Mouse (Mus musculus) heart, postnatal 0 days (tissue): ENCODE measurements around the gene Tulp4. TPM values are rescaled to one million over a fixed set of nuclear protein-coding genes. Genes with fewer than 3 reads are reported as not detected.

ENCODE experiments used
- ATAC-seq: fragments of 200-750 bp; cut with Nextera tagmentation; 2 replicates; pipeline ENCODE4 v1.8.0; 2017; ENCODE audit warnings: low read depth, moderate number of reproducible peaks, moderate library complexity; ENCODE audit not compliant: insufficient read depth
- DNase-seq: peaks from one replicate; pipeline ENCODE4 v3.0.0-alpha.2; 2016; ENCODE audit warnings: low spot score
- H3K27ac ChIP-seq: fragments of 300-500 bp; sonication (generic); 2 replicates; pipeline ENCODE4 v1.5.1; 2014; ENCODE audit warnings: low read depth, mild to moderate bottlenecking
- H3K27me3 ChIP-seq: fragments of 300-500 bp; sonication (generic); 2 replicates; pipeline ENCODE4 v1.6.1; 2014; ENCODE audit warnings: low read length, mixed read lengths; ENCODE audit not compliant: control insufficient read depth, insufficient read depth
- H3K36me3 ChIP-seq: fragments of 300-500 bp; sonication (generic); replicated peaks from 2 replicates; pipeline ENCODE4 v1.6.1; 2014; ENCODE audit warnings: low read length, mixed read lengths; ENCODE audit not compliant: control insufficient read depth, insufficient read depth
- H3K4me1 ChIP-seq: fragments of 300-500 bp; sonication (generic); 2 replicates; pipeline ENCODE4 v1.6.1; 2014; ENCODE audit warnings: antibody characterized with exemption; ENCODE audit not compliant: control insufficient read depth, insufficient read depth
- H3K4me2 ChIP-seq: fragments of 300-500 bp; sonication (generic); 2 replicates; pipeline ENCODE4 v1.6.1; 2014; ENCODE audit warnings: low read depth, mild to moderate bottlenecking, low read length, moderate library complexity
- H3K4me3 ChIP-seq: fragments of 300-500 bp; sonication (generic); 2 replicates; pipeline ENCODE4 v1.5.1; 2014; ENCODE audit warnings: low read depth, low read length
- H3K9ac ChIP-seq: fragments of 300-500 bp; sonication (generic); replicated peaks from 2 replicates; pipeline ENCODE4 v1.6.1; 2014; ENCODE audit warnings: low read depth, low read length, mixed read lengths
- H3K9me3 ChIP-seq: fragments of 300-500 bp; sonication (generic); replicated peaks from 2 replicates; pipeline ENCODE4 v1.6.1; 2016; ENCODE audit warnings: low read length; ENCODE audit not compliant: control insufficient read depth
- CTCF ChIP-seq: IDR thresholded peaks from 2 replicates; pipeline ENCODE4 v1.5.1; 2016; ENCODE audit warnings: antibody characterized with exemption, control low read depth, low read depth
- EP300 ChIP-seq: IDR thresholded peaks from 2 replicates; pipeline ENCODE4 v1.6.1; 2016; ENCODE audit warnings: antibody characterized with exemption, low read depth
- WGBS: fragments of 180-500 bp; shearing (Covaris S2); extraction: QIAGEN DNeasy Blood & Tissue Kit; methylation state at CpG from one replicate; pipeline ENCODE4 v1.1.7; 2014; 5-methylcytosine and 5-hydroxymethylcytosine counted together
- polyA plus RNA-seq: library from polyadenylated mRNA; unstranded; fragments of >200 nt; fragmentation: Nextera tagmentation; extraction: Ambion mirVana; gene quantifications from 2 replicates; pipeline ENCODE4 v1.2.1, GENCODE M21; 2015
- total RNA-seq: library from RNA; depleted of rRNA; stranded (reverse); fragments of >200 nt; gene quantifications from 2 replicates; pipeline ENCODE4 v1.2.3, GENCODE M21; 2014; ENCODE audit warnings: low replicate concordance

The Tulp4 gene
- total and polyA plus RNA-seq, 2 experiments from 2014 or later, result 33.3 to 45.2 TPM

- Histone ChIP-seq H3K4me2 (no peak overlapping the region), H3K9ac (no peak overlapping the region), H3K9me3 (no peaks in the 10 kb centered on the region), H3K4me1 (peaks cover 16% of the 10 kb centered on the region; the same call in 1 of the 2 replicates), H3K36me3 (no peaks in the 10 kb centered on the region), H3K27ac (no peak overlapping the region), H3K4me3 (no peak overlapping the region), H3K27me3 (no peaks in the 10 kb centered on the region)
- TF ChIP-seq CTCF (no peak), EP300 (no peak)
- ATAC-seq (no peak), DNase-seq (no peak)
- 56% methylated on average over 9 of the region's 9 CpGs for WGBS
Measured at GRCm38 (mm10) chr17:6161916-6162315, 55.7 kb downstream of the Tulp4 start.

- TF ChIP-seq EP300 (no peak), CTCF (no peak)
- Histone ChIP-seq H3K4me2 (no peak overlapping the region), H3K9me3 (no peaks in the 10 kb centered on the region), H3K27me3 (no peaks in the 10 kb centered on the region), H3K4me1 (peaks cover 16% of the 10 kb centered on the region; the same call in 1 of the 2 replicates), H3K27ac (no peak overlapping the region), H3K4me3 (no peak overlapping the region), H3K36me3 (no peaks in the 10 kb centered on the region), H3K9ac (no peak overlapping the region)
- 21% methylated on average over 1 of the region's 1 CpGs for WGBS
- ATAC-seq, result no peak
- DNase-seq, result no peak
Measured at GRCm38 (mm10) chr17:6162761-6163160, 56.5 kb downstream of the Tulp4 start.

GRCm38 (mm10) chr17:6164911-6165310 is 58.7 kb downstream of the Tulp4 start:
- WGBS, result 55% methylated on average over 4 of the region's 4 CpGs
- no peaks in the 10 kb centered on the region for H3K27me3 ChIP-seq
- no peak overlapping the region for H3K4me3 ChIP-seq

GRCm38 (mm10) chr17:6172440-6172839 is 66.2 kb downstream of the Tulp4 start:
- Histone ChIP-seq H3K9ac (no peak overlapping the region), H3K4me2 (no peak overlapping the region; the same call in 1 of the 2 replicates), H3K4me1 (peaks cover 23% of the 10 kb centered on the region), H3K36me3 (0 out of 2 replicates have a peak, but pooled peaks cover 4% of the 10 kb centered on the region), H3K4me3 (no peak overlapping the region), H3K27me3 (no peaks in the 10 kb centered on the region), H3K27ac (peak overlapping the region; percentile 81), H3K9me3 (0 out of 2 replicates have a peak, but pooled peaks cover 5% of the 10 kb centered on the region)
- ATAC-seq (no peak), DNase-seq (no peak)
- WGBS, result 40% methylated on average over 7 of the region's 7 CpGs
- TF ChIP-seq EP300, result no peak
- TF ChIP-seq CTCF, result no peak

More at GRCm38 (mm10) chr17:6164911-6165310, 58.7 kb downstream of the Tulp4 start:
- peaks cover 16% of the 10 kb centered on the region; the same call in 1 of the 2 replicates for H3K4me1 ChIP-seq
- H3K9ac ChIP-seq, result no peak overlapping the region
- DNase-seq (no peak), ATAC-seq (peak; percentile 17; the same call in 1 of the 2 replicates)
- H3K36me3 ChIP-seq, result no peaks in the 10 kb centered on the region
- TF ChIP-seq EP300 (no peak), CTCF (no peak)
- H3K27ac ChIP-seq, result no peak overlapping the region
- H3K4me2 ChIP-seq, result no peak overlapping the region
- H3K9me3 ChIP-seq, result no peaks in the 10 kb centered on the region

GRCm38 (mm10) chr17:6172926-6173690 is 66.9 kb downstream of the Tulp4 start:
- H3K9me3 ChIP-seq, result 0 out of 2 replicates have a peak, but pooled peaks cover 5% of the 10 kb centered on the region
- H3K4me2 ChIP-seq, result peak overlapping the region; percentile 36; the same call in 1 of the 2 replicates
- no peaks in the 10 kb centered on the region for H3K27me3 ChIP-seq
- peak overlapping the region; percentile 81 for H3K27ac ChIP-seq
- 33% methylated on average over 5 of the region's 5 CpGs for WGBS
- H3K4me1 ChIP-seq, result peaks cover 23% of the 10 kb centered on the region
- no peak overlapping the region for H3K9ac ChIP-seq
- TF ChIP-seq EP300 (peak; percentile 86), CTCF (no peak)
- 0 out of 2 replicates have a peak, but pooled peaks cover 8% of the 10 kb centered on the region for H3K36me3 ChIP-seq
- H3K4me3 ChIP-seq, result no peak overlapping the region
- peak; percentile 93 for DNase-seq
- ATAC-seq, result peak; percentile 99
